Comparison of ENCODE assay signal across 17 mouse cellular contexts in genomic region chr12:72767809-72768208, GRCm38 (mm10).
"Had no signal": no experiment of that assay in that cellular context is flagged by ENCODE, and none has a peak within 500 bp of the region (broad histone marks: within the 10 kb centered on the region; RNA-seq: fewer than 3 reads in every experiment).

No protein-coding gene starts in this region.

- H3K9ac ChIP-seq: liver, embryonic 15.5 days; lung, embryonic 14.5 days; midbrain, embryonic 12.5 days; midbrain, embryonic 15.5 days; neural tube, embryonic 12.5 days; neural tube, embryonic 15.5 days had no signal

- H3K36me3 ChIP-seq: midbrain, embryonic 15.5 days; neural tube, embryonic 12.5 days had no signal

- H3K4me3 ChIP-seq: layer of hippocampus, adult 2 months; left cerebral cortex, adult 2 months; liver, embryonic 15.5 days; midbrain, embryonic 12.5 days; midbrain, embryonic 15.5 days; neural tube, embryonic 12.5 days; neural tube, embryonic 15.5 days had no signal

- ATAC-seq: lung, postnatal 0 days; midbrain, embryonic 15.5 days had no signal

- DNase-seq: kidney, adult 18-20 months; kidney, adult 9 months; kidney, postnatal 14 days; kidney, postnatal 4 days; layer of hippocampus, adult 9-11 months; lung, embryonic 14.5 days; thymus, adult 18-20 months; thymus, postnatal 36 days had no signal

- H3K4me2 ChIP-seq: liver, embryonic 15.5 days; lung, embryonic 14.5 days; midbrain, embryonic 12.5 days; midbrain, embryonic 15.5 days; neural tube, embryonic 12.5 days; neural tube, embryonic 15.5 days had no signal

- H3K9me3 ChIP-seq: liver, embryonic 15.5 days; midbrain, embryonic 12.5 days; midbrain, embryonic 15.5 days; neural tube, embryonic 12.5 days; neural tube, embryonic 15.5 days had no signal

- H3K27me3 ChIP-seq: liver, embryonic 15.5 days; midbrain, embryonic 12.5 days; midbrain, embryonic 15.5 days; neural tube, embryonic 12.5 days; neural tube, embryonic 15.5 days had no signal

- H3K27ac ChIP-seq: layer of hippocampus, adult 2 months; left cerebral cortex, adult 2 months; liver, embryonic 15.5 days; macrophage; midbrain, embryonic 12.5 days; midbrain, embryonic 15.5 days; neural tube, embryonic 12.5 days; neural tube, embryonic 15.5 days had no signal
